Mouse (Mus musculus) megakaryocyte, embryonic 14.5 days (primary cell): ENCODE measurements around the gene Col4a1. TPM values are rescaled to one million over a fixed set of nuclear protein-coding genes. Genes with fewer than 3 reads are reported as not detected.

Experiments
- H3K27me3 ChIP-seq: replicated peaks from 2 replicates; pipeline ENCODE3; 2012; ENCODE audit warnings: inconsistent platforms
- H3K36me3 ChIP-seq: replicated peaks from 2 replicates; pipeline ENCODE3; 2012; ENCODE audit warnings: low read length, inconsistent platforms, mixed read lengths
- H3K4me1 ChIP-seq: 2 replicates; pipeline ENCODE4 v1.6.1; 2012; ENCODE audit warnings: inconsistent platforms
- H3K4me3 ChIP-seq: replicated peaks from 2 replicates; pipeline ENCODE3; 2012; ENCODE audit warnings: moderate library complexity, mild to moderate bottlenecking, inconsistent platforms
- H3K9me3 ChIP-seq: 2 replicates; pipeline ENCODE4 v1.6.1; 2012; ENCODE audit warnings: inconsistent platforms
- FLI1 ChIP-seq: IDR thresholded peaks from 2 replicates; pipeline ENCODE4 v1.6.1; 2012; ENCODE audit warnings: low read length, inconsistent platforms, mixed read lengths
- GATA1 ChIP-seq: IDR thresholded peaks from 3 replicates; pipeline ENCODE4 v1.6.1; 2012; ENCODE audit warnings: mixed read lengths, low read length, inconsistent platforms, borderline replicate concordance
- polyA plus RNA-seq: library from polyadenylated mRNA; stranded (reverse); fragments of >175 nt; gene quantifications from 2 replicates; pipeline ENCODE4 v1.2.3, GENCODE M21; 2012; ENCODE audit warnings: low replicate concordance; ENCODE audit not compliant: insufficient read depth

Col4a1 gene
- 0.67 TPM in 1 of 2 replicates, not detected in the other for polyA plus RNA-seq

- Histone ChIP-seq H3K27me3 (peaks cover 98% of the 10 kb centered on the region), H3K4me3 (peak within 1 kb of the TSS; percentile 87), H3K9me3 (no peaks in the 10 kb centered on the region), H3K4me1 (peaks cover 39% of the 10 kb centered on the region), H3K36me3 (no peaks in the 10 kb centered on the region)
- TF ChIP-seq GATA1, result no peak
- TF ChIP-seq FLI1, result no peak
Measured at GRCm38 (mm10) chr8:11312349-11313175, at the start of gene Col4a1, which contains the start of gene Col4a2. Gene Col4a1, minus strand, starts transcription at chr8:11312826. Gene Col4a2, plus strand, starts transcription at chr8:11312805.

- Histone ChIP-seq H3K4me3 (no peak overlapping the region), H3K36me3 (no peaks in the 10 kb centered on the region), H3K4me1 (peaks cover 22% of the 10 kb centered on the region), H3K9me3 (peaks cover 6% of the 10 kb centered on the region), H3K27me3 (peaks cover 66% of the 10 kb centered on the region)
- no peak for TF ChIP-seq FLI1
- TF ChIP-seq GATA1, result no peak
Measured at GRCm38 (mm10) chr8:11361546-11362277, 49.1 kb upstream of the Col4a1 start.

- Histone ChIP-seq H3K9me3 (peaks cover 10% of the 10 kb centered on the region), H3K36me3 (no peaks in the 10 kb centered on the region), H3K4me1 (peaks cover 26% of the 10 kb centered on the region), H3K27me3 (peaks cover 63% of the 10 kb centered on the region), H3K4me3 (no peak overlapping the region)
- TF ChIP-seq FLI1, result no peak
Measured at GRCm38 (mm10) chr8:11359846-11360245, 47.2 kb upstream of the Col4a1 start.

GRCm38 (mm10) chr8:11357921-11358436 lies 45.4 kb upstream of the Col4a1 start:
- no peak for TF ChIP-seq FLI1
- no peak for TF ChIP-seq GATA1
- Histone ChIP-seq H3K9me3 (peaks cover 10% of the 10 kb centered on the region), H3K4me3 (no peak overlapping the region), H3K36me3 (no peaks in the 10 kb centered on the region), H3K27me3 (peaks cover 63% of the 10 kb centered on the region), H3K4me1 (peaks cover 26% of the 10 kb centered on the region)

- no peaks in the 10 kb centered on the region for H3K36me3 ChIP-seq
- peaks cover 19% of the 10 kb centered on the region for H3K4me1 ChIP-seq
- TF ChIP-seq FLI1, result no peak
- TF ChIP-seq GATA1, result no peak
- H3K27me3 ChIP-seq, result peaks cover 57% of the 10 kb centered on the region
- peaks cover 10% of the 10 kb centered on the region for H3K9me3 ChIP-seq
- H3K4me3 ChIP-seq, result no peak overlapping the region
Measured at GRCm38 (mm10) chr8:11356776-11357175, 44.1 kb upstream of the Col4a1 start.

- Histone ChIP-seq H3K4me3 (no peak overlapping the region), H3K9me3 (peaks cover 10% of the 10 kb centered on the region), H3K4me1 (peaks cover 15% of the 10 kb centered on the region), H3K36me3 (no peaks in the 10 kb centered on the region), H3K27me3 (peaks cover 60% of the 10 kb centered on the region)
- no peak for TF ChIP-seq GATA1
- no peak for TF ChIP-seq FLI1
Measured at GRCm38 (mm10) chr8:11355900-11356299, 43.3 kb upstream of the Col4a1 start.

- no peaks in the 10 kb centered on the region for H3K36me3 ChIP-seq
- peaks cover 15% of the 10 kb centered on the region for H3K4me1 ChIP-seq
- peaks cover 10% of the 10 kb centered on the region for H3K9me3 ChIP-seq
- peaks cover 60% of the 10 kb centered on the region for H3K27me3 ChIP-seq
- TF ChIP-seq FLI1 (no peak), GATA1 (no peak)
- no peak overlapping the region for H3K4me3 ChIP-seq
Measured at GRCm38 (mm10) chr8:11354800-11355451, 42.3 kb upstream of the Col4a1 start.

GRCm38 (mm10) chr8:11352514-11352913 lies 39.9 kb upstream of the Col4a1 start:
- Histone ChIP-seq H3K9me3 (0 out of 2 replicates have a peak, but pooled peaks cover 4% of the 10 kb centered on the region), H3K36me3 (no peaks in the 10 kb centered on the region), H3K4me1 (peaks cover 18% of the 10 kb centered on the region), H3K4me3 (no peak overlapping the region), H3K27me3 (peaks cover 62% of the 10 kb centered on the region)
- TF ChIP-seq FLI1 (no peak), GATA1 (no peak)

GRCm38 (mm10) chr8:11351355-11351754 lies 38.7 kb upstream of the Col4a1 start:
- H3K27me3 ChIP-seq, result peaks cover 66% of the 10 kb centered on the region
- H3K4me3 ChIP-seq, result no peak overlapping the region
- H3K36me3 ChIP-seq, result no peaks in the 10 kb centered on the region
- 0 out of 2 replicates have a peak, but pooled peaks cover 6% of the 10 kb centered on the region for H3K9me3 ChIP-seq
- peaks cover 8% of the 10 kb centered on the region; the same call in 1 of the 2 replicates for H3K4me1 ChIP-seq
- TF ChIP-seq FLI1 (no peak), GATA1 (no peak)
